8 mouse cellular contexts compared by ENCODE assay signal in genomic region chr5:75155741-75156553, GRCm38 (mm10). TPM values are rescaled to one million over a fixed set of nuclear protein-coding genes. Genes with fewer than 3 reads are reported as not detected.
DNase-seq lines count a peak whose midpoint lies in the region; ATAC-seq and TF ChIP-seq lines count a peak whose summit lies in the region.

No protein-coding gene starts in this region.

- WGBS in forebrain, embryonic 14.5 days, result 1% methylated on average over 50 of the region's 52 CpGs
- WGBS in neural tube, embryonic 15.5 days, result under 1% methylated on average over 51 of the region's 52 CpGs

- no peak for TF ChIP-seq EP300 in CH12.LX (IDR thresholded peaks at IDR 0.05; ENCODE audit: low read length)

- peak; percentile 27 to 83; a peak in 2 of 4 replicates for TF ChIP-seq CTCF in CH12.LX (conservative IDR thresholded peaks at IDR 0.05 in 1 of 2, IDR thresholded peaks at IDR 0.05 in 1 of 2; ENCODE audit: low read depth in 2 of 2, low read length in 2 of 2)

- TF ChIP-seq RAD21 in CH12.LX (IDR thresholded peaks at IDR 0.05; ENCODE audit: low read depth, low read length), result peak; percentile 80

- no peaks in the 10 kb centered on the region for H3K79me2 ChIP-seq in CH12.LX (replicated peaks; ENCODE audit: control insufficient read depth, extremely low read depth, insufficient read depth, poor library complexity, severe bottlenecking)

- H3K27ac ChIP-seq in CH12.LX (ENCODE audit: insufficient read depth, low read depth), result no peak overlapping the region
- 0 out of 2 replicates have a peak overlapping the region, but pooled peaks have one; percentile 1 for H3K27ac ChIP-seq in forebrain, embryonic 14.5 days (ENCODE audit: low read depth, low read length)
- H3K27ac ChIP-seq in neural tube, embryonic 15.5 days (replicated peaks), result no peak overlapping the region; the same call in 1 of the 2 replicates

- ATAC-seq in forebrain, embryonic 14.5 days, result peak; percentile 92
- ATAC-seq in neural tube, embryonic 15.5 days (ENCODE audit: low FRiP score), result peak; percentile 82

- dilution Hi-C loops in CH12.LX (cut with MboI; ENCODE audit: extremely low pct_ligation_motif_present, extremely low pct_unique_long_range_greater_than_20kb, low sequenced_read_pairs), result no loop called here

- H3K4me1 ChIP-seq in CH12.LX (ENCODE audit: control insufficient read depth in 1 of 2, insufficient read depth in 2 of 2), result peaks cover 0 to 22% of the 10 kb centered on the region in 2 experiments; a peak in 2 of 4 replicates
- H3K4me1 ChIP-seq in forebrain, embryonic 14.5 days (ENCODE audit: control insufficient read depth, insufficient read depth, low read length), result peaks cover 12% of the 10 kb centered on the region; the same call in 1 of the 2 replicates
- H3K4me1 ChIP-seq in neural tube, embryonic 15.5 days, result peaks cover 54% of the 10 kb centered on the region

- DNase-seq in CH12.LX (ENCODE audit: extremely low read depth), result peak; percentile 74
- peak; percentile 29 for DNase-seq in c-Kit-positive CD71-positive TER-119-positive erythroid progenitor cells, embryonic 14.5 days (ENCODE audit: low spot score)
- peak; percentile 88 for DNase-seq in forebrain, embryonic 14.5 days (ENCODE audit: low spot score)
- peak; percentile 91 to 93 for DNase-seq in heart, postnatal 14 days
- DNase-seq in kidney, postnatal 4 days, result peak; percentile 93 to 95
- DNase-seq in lung, adult 18-20 months, result peak; percentile 78 to 83
- DNase-seq in testis, postnatal 14 days (ENCODE audit: low spot score), result peak; percentile 82

- H3K9me3 ChIP-seq in CH12.LX (replicated peaks; ENCODE audit: low read length), result peaks cover 11% of the 10 kb centered on the region
- no peaks in the 10 kb centered on the region for H3K9me3 ChIP-seq in forebrain, embryonic 14.5 days (replicated peaks; ENCODE audit: control insufficient read depth, low read length)
- H3K9me3 ChIP-seq in neural tube, embryonic 15.5 days (replicated peaks), result no peaks in the 10 kb centered on the region

- TF ChIP-seq POLR2A in CH12.LX (IDR thresholded peaks at IDR 0.05; ENCODE audit: low read depth, low read length), result no peak

- intact Hi-C loops in heart, postnatal 14 days (cut with DNase I), result loop anchor here (1.0 to 10.0 kb wide), 9 partner anchors 451 to 1469 kb away; partner anchors contain the start of genes Fip1l1, Lnx1 and Usp46

- no peaks in the 10 kb centered on the region for H3K36me3 ChIP-seq in CH12.LX (replicated peaks in 1 of 2; ENCODE audit: control insufficient read depth in 1 of 2, insufficient read depth in 1 of 2, low read length in 1 of 2)
- H3K36me3 ChIP-seq in forebrain, embryonic 14.5 days (ENCODE audit: control insufficient read depth, insufficient read depth, low read length), result no peaks in the 10 kb centered on the region
- H3K36me3 ChIP-seq in neural tube, embryonic 15.5 days, result no peaks in the 10 kb centered on the region

- H3K27me3 ChIP-seq in CH12.LX (replicated peaks), result peaks cover 15% of the 10 kb centered on the region
- H3K27me3 ChIP-seq in forebrain, embryonic 14.5 days (replicated peaks; ENCODE audit: control insufficient read depth, insufficient read depth, low read length), result peaks cover 39% of the 10 kb centered on the region
- peaks cover 43% of the 10 kb centered on the region for H3K27me3 ChIP-seq in neural tube, embryonic 15.5 days (replicated peaks)

- H3K4me2 ChIP-seq in CH12.LX (ENCODE audit: insufficient read depth, low read depth, poor library complexity, severe bottlenecking), result peak overlapping the region; percentile 82
- peak overlapping the region; percentile 83 for H3K4me2 ChIP-seq in forebrain, embryonic 14.5 days (ENCODE audit: low read length)
- H3K4me2 ChIP-seq in neural tube, embryonic 15.5 days, result peak overlapping the region; percentile 71

- H3K9ac ChIP-seq in CH12.LX (ENCODE audit: insufficient read depth, low read depth), result peak overlapping the region; percentile 36; the same call in 1 of the 2 replicates
- peak overlapping the region; percentile 52 for H3K9ac ChIP-seq in forebrain, embryonic 14.5 days (ENCODE audit: low read length)
- H3K9ac ChIP-seq in neural tube, embryonic 15.5 days (replicated peaks), result peak overlapping the region; percentile 24

- peak overlapping the region in 2 of 3 experiments; percentile 43 to 57 for H3K4me3 ChIP-seq in CH12.LX (replicated peaks in 1 of 3; ENCODE audit: low read depth in 2 of 3, low read length in 2 of 3, poor library complexity in 1 of 3)
- peak overlapping the region; percentile 34 for H3K4me3 ChIP-seq in forebrain, embryonic 14.5 days (ENCODE audit: low read depth, low read length)
- peak overlapping the region; percentile 40 for H3K4me3 ChIP-seq in neural tube, embryonic 15.5 days (replicated peaks)

- in situ Hi-C loops in CH12.LX (cut with MboI; ENCODE audit: low pct_ligation_motif_present, low pct_unique_long_range_greater_than_20kb, low sequenced_read_pairs), result loop anchor here (10.0 to 25.0 kb wide), 5 partner anchors 361 to 1301 kb away; no protein-coding TSS in a partner anchor

TF ChIP-seq in CH12.LX, 34 proteins besides CTCF, POLR2A, EP300 and RAD21:
- no peak for TF ChIP-seq SIN3A (IDR thresholded peaks at IDR 0.05; ENCODE audit: low read length)
- TF ChIP-seq SMC3 (IDR thresholded peaks at IDR 0.05; ENCODE audit: low read depth, low read length), result peak; percentile 71
- TF ChIP-seq TCF12 (IDR thresholded peaks at IDR 0.05; ENCODE audit: low read depth, low read length), result no peak; the same call in 1 of the 2 replicates
- TF ChIP-seq CHD1 (IDR thresholded peaks at IDR 0.05; ENCODE audit: low read depth, low read length), result no peak
- no peak for TF ChIP-seq TBP (conservative IDR thresholded peaks at IDR 0.05; ENCODE audit: low read depth, low read length)
- TF ChIP-seq KAT2A (IDR thresholded peaks at IDR 0.05; ENCODE audit: insufficient replicate concordance, low read length), result no peak
- no peak for TF ChIP-seq BHLHE40 (IDR thresholded peaks at IDR 0.05; ENCODE audit: low read depth, low read length)
- TF ChIP-seq MEF2A (IDR thresholded peaks at IDR 0.05; ENCODE audit: borderline replicate concordance, low read depth, low read length), result no peak
- TF ChIP-seq GABPA (IDR thresholded peaks at IDR 0.05; ENCODE audit: insufficient replicate concordance, low read depth, low read length), result no peak
- no peak for TF ChIP-seq MYC (IDR thresholded peaks at IDR 0.05; ENCODE audit: low read depth, low read length)
- TF ChIP-seq NRF1 (IDR thresholded peaks at IDR 0.05; ENCODE audit: low read depth, low read length), result no peak
- TF ChIP-seq IRF4 (IDR thresholded peaks at IDR 0.05; ENCODE audit: low read depth, low read length), result peak; percentile 16; the same call in 1 of the 2 replicates
- 0 out of 2 replicates have a peak, but pooled peaks have one; percentile 20 for TF ChIP-seq MAZ (IDR thresholded peaks at IDR 0.05; ENCODE audit: low read depth, low read length)
- TF ChIP-seq ELF1 (IDR thresholded peaks at IDR 0.05; ENCODE audit: low read depth, low read length), result 0 out of 2 replicates have a peak, but pooled peaks have one; percentile 31
- peak; percentile 82 for TF ChIP-seq UBTF (IDR thresholded peaks at IDR 0.05; ENCODE audit: low read depth, low read length)

RNA-seq across cellular contexts. Expression of gene Pdgfra, which starts 3.9 kb away (rescaled TPM):
- total RNA-seq in CH12.LX (2012; rRNA removed) (0.04 and 0.25 TPM in 2 replicates), CH12.LX (2014; rRNA removed) (0.13 TPM in 1 of 2 replicates, not detected in the other)
- 0.10 and 0.13 TPM in 2 replicates for polyA plus RNA-seq in CH12.LX (2012; ENCODE audit: insufficient read length, low read depth)
- 7.0 and 10.9 TPM in 2 replicates for polyA plus RNA-seq in forebrain, embryonic 14.5 days (2014; fragmentation: Nextera tagmentation; extraction: Ambion mirVana)
- 10 to 100 TPM; 35.3 to 44.0 TPM for total RNA-seq in heart, postnatal 14 days (2021)
- 16.0 and 18.9 TPM in 2 replicates for polyA plus RNA-seq in neural tube, embryonic 15.5 days (2015; fragmentation: Nextera tagmentation; extraction: Ambion mirVana)

Comparison
In these comparisons a context has a peak if more than half of its experiments do, and no peak if none do; other contexts are left out.
1. DNase-seq: peak in every context shown above with its lines; median percentile 94 in kidney, postnatal 4 days; 92 in heart, postnatal 14 days; 88 in forebrain, embryonic 14.5 days; 82 in testis, postnatal 14 days; 80 in lung, adult 18-20 months; 74 in CH12.LX; 29 in c-Kit-positive CD71-positive TER-119-positive erythroid progenitor cells, embryonic 14.5 days.